Mouse (Mus musculus): ENCODE results near the gene Myrip.

- TF ChIP-seq CTCF (IDR thresholded peaks at IDR 0.05; ENCODE audit: extremely low read depth, insufficient read length, insufficient replicate concordance, low read depth, low read length): 0 out of 2 replicates have a peak, but pooled peaks have one; percentile 19
- no peak for TF ChIP-seq POLR2A (IDR thresholded peaks at IDR 0.05; ENCODE audit: low read depth, low read length)
Observed at GRCm38 (mm10) chr9:120425768-120426167, 124.5 kb downstream of the Myrip start.
